Mouse (Mus musculus): ENCODE data around the gene Aldh3b2. TPM values are rescaled to one million over a fixed set of nuclear protein-coding genes. Genes with fewer than 3 reads are reported as not detected.
"Not testable (repeated sequence)": the region's sequence is repeated elsewhere in the genome, so short reads cannot be mapped to it uniquely, and the experiment has no call there.

Gene Aldh3b2
- polyA plus RNA-seq, 1 experiment from 2014 or later: 0.45 TPM

DNA sequence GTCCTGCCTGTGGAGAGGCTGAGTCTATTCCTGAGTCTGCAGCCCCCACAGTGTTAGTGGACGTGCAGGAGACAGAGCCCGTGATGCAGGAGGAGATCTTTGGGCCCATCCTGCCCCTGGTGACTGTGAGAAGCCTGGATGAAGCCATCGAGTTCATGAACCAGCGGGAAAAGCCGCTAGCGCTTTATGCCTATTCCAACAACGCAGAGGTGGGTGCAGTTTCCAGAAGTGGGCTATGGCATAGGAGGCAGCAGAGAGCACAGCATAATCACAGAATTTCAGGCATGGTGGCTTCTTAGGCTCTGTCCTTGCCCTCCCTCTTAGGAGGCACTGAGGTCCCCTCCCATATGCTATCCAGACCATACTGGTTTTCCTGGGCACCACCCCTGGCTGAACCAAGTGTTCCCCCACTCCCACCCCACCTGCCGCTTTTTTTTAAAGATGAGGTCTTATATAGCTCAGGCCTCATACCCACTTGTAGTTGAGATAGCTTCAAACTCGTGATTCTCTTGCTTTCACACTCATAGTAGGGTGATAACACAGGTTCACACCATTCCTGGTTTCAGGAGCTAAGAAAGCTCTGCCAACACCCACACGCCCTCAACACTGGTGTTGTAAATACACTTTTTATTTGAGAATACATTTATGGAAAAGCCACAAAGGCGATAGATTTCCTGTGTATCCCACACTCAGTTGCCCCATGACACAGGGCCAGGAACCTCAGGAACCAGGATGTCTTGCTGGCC, 5.6 kb upstream of the Aldh3b2 start:
- ATAC-seq (ENCODE audit: low read depth) (no peak), DNase-seq (no peak)
- H3K9me3 ChIP-seq (replicated peaks): no peaks in the 10 kb centered on the region
- H3K4me2 ChIP-seq: no peak overlapping the region
- H3K4me1 ChIP-seq (replicated peaks): peaks cover 12% of the 10 kb centered on the region
- H3K27ac ChIP-seq: no peak overlapping the region
- H3K36me3 ChIP-seq: no peaks in the 10 kb centered on the region
- no peak overlapping the region for H3K4me3 ChIP-seq (replicated peaks)
- H3K9ac ChIP-seq: no peak overlapping the region
- H3K27me3 ChIP-seq: 0 out of 2 replicates have a peak, but pooled peaks cover 3% of the 10 kb centered on the region
- 64% methylated on average over 11 of the region's 11 CpGs for WGBS (ENCODE audit: insufficient replicate concordance)

DNA sequence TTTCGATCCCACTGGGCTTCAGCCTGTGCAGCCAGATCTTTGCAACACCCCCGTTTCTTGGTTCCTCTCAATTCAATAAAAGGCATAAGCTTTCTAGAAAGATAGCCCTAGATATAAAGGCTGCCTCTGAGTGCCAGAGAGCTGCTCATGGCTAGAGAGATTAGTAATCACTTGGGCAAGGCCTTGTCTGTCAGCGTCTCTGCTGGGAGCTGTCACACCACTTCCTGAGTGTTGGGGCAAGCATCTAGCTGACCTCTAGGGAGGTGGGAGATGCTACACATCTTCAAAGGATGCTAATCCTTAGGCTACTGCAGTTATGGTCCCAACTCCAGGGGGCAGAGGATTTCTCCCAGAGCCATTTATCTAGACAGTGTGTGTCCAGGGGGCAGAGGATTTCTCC, 4.9 kb upstream of the Aldh3b2 start:
- Histone ChIP-seq H3K4me1 (replicated peaks) (peaks cover 19% of the 10 kb centered on the region), H3K36me3 (no peaks in the 10 kb centered on the region), H3K27me3 (0 out of 2 replicates have a peak, but pooled peaks cover 3% of the 10 kb centered on the region), H3K27ac (no peak overlapping the region), H3K4me2 (no peak overlapping the region), H3K9me3 (replicated peaks) (no peaks in the 10 kb centered on the region), H3K4me3 (replicated peaks) (no peak overlapping the region), H3K9ac (no peak overlapping the region)
- DNase-seq: no peak
- ATAC-seq (ENCODE audit: low read depth): no peak
- 33% methylated on average over 3 of the region's 3 CpGs for WGBS (ENCODE audit: insufficient replicate concordance)

DNA sequence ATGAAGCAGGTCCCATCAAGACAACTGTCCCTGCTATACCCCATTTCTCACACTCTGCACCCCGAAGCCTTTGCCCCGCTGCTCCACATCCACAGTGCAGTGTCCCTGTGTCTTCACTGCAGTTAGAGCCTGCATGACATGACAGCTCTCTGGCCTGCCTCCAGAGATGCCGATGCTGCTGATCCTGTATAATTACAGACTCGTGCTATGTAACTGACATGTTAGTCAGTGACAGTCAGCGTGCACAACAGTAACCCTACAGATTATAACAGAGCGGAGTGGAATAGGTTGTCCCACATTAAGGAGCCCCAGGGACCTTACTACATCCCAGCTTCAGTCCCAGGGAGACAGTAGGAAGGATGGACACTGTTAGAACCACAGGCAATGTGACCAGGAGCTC, 2.5 kb downstream of the Aldh3b2 start:
- WGBS (ENCODE audit: insufficient replicate concordance): 81% methylated on average over 6 of the region's 6 CpGs
- not testable (repeated sequence) for H3K9ac ChIP-seq; ATAC-seq (ENCODE audit: low read depth); H3K4me2 ChIP-seq; H3K27ac ChIP-seq; DNase-seq; H3K9me3 ChIP-seq (replicated peaks); H3K27me3 ChIP-seq; H3K4me3 ChIP-seq (replicated peaks); H3K36me3 ChIP-seq
- H3K4me1 ChIP-seq (replicated peaks): peaks cover 22% of the 10 kb centered on the region

DNA sequence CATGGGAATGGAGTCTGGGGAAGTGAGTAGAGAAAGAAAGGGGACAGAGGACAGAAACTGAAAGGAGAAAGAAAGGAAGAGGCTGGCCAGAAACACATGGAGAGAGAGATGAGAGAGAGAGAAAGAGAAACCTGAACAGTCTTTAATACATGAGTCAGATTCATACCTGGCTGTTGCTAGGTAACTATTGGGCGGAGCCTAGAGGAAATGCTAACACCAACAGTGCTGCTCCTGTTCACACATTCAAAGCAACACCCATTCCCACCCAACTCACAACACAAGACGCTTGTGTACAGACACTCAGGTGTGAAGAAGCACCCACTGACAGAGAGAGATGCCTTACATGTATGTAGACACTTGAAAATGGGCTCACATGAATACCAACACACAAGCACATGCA, 3.7 kb downstream of the Aldh3b2 start:
- 47% methylated on average over 2 of the region's 2 CpGs for WGBS (ENCODE audit: insufficient replicate concordance)
- Histone ChIP-seq H3K27ac (no peak overlapping the region), H3K27me3 (0 out of 2 replicates have a peak, but pooled peaks cover 4% of the 10 kb centered on the region), H3K4me2 (no peak overlapping the region), H3K36me3 (no peaks in the 10 kb centered on the region), H3K4me3 (replicated peaks) (no peak overlapping the region), H3K9me3 (replicated peaks) (no peaks in the 10 kb centered on the region), H3K4me1 (replicated peaks) (peaks cover 22% of the 10 kb centered on the region), H3K9ac (no peak overlapping the region)
- ATAC-seq (ENCODE audit: low read depth): no peak
- DNase-seq: no peak

DNA sequence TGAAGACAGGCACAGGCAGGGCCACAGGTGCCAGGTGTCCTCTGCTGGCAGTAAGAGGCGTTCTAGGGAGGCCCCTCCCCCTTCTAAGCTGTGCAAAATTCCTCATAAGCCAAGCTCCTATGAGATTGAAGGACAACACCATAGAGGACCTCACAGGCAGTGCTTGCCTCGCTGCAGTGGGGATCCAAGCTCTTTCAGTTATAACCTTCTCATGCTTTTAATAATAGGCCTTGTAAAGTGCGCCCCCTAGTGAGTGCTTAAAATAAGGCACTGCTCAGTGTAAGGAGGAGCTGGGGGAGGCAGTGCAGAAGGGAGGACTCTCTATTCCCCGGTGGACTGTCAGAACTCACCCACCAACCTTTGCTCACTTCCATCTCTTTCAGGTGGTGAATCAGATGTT, 8.2 kb downstream of the Aldh3b2 start:
- DNase-seq (peak; percentile 63), ATAC-seq (ENCODE audit: low read depth) (peak; percentile 52)
- no peaks in the 10 kb centered on the region for H3K36me3 ChIP-seq
- no peak overlapping the region for H3K27ac ChIP-seq
- no peak overlapping the region for H3K9ac ChIP-seq
- H3K4me2 ChIP-seq: no peak overlapping the region
- 16% methylated on average over 4 of the region's 4 CpGs for WGBS (ENCODE audit: insufficient replicate concordance)
- no peaks in the 10 kb centered on the region for H3K27me3 ChIP-seq
- H3K4me3 ChIP-seq (replicated peaks): no peak overlapping the region
- no peaks in the 10 kb centered on the region for H3K9me3 ChIP-seq (replicated peaks)
- peaks cover 7% of the 10 kb centered on the region for H3K4me1 ChIP-seq (replicated peaks)

DNA sequence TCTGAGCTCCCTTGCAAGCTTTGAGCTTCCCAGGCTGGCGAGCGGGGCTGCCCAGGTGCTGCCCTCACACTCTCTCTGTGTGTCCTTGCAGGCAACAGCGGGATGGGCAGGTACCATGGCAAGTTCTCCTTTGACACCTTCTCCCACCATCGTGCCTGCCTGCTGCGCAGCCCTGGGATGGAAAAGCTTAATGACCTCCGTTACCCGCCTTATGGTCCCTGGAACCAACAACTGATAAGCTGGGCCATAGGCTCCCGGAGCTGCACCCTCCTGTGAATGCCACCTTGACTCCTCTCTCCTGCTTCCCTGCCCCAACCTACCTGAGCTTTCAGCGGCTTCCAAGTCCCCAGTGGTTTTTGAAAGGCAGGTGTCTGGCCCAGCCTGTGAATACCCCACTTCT, 8.8 kb downstream of the Aldh3b2 start:
- Histone ChIP-seq H3K27me3 (no peaks in the 10 kb centered on the region), H3K4me3 (replicated peaks) (no peak overlapping the region), H3K36me3 (no peaks in the 10 kb centered on the region), H3K9me3 (replicated peaks) (no peaks in the 10 kb centered on the region), H3K4me2 (no peak overlapping the region), H3K27ac (no peak overlapping the region), H3K9ac (no peak overlapping the region), H3K4me1 (replicated peaks) (peaks cover 13% of the 10 kb centered on the region)
- DNase-seq (no peak), ATAC-seq (ENCODE audit: low read depth) (no peak)
- WGBS (ENCODE audit: insufficient replicate concordance): 65% methylated on average over 9 of the region's 9 CpGs

DNA sequence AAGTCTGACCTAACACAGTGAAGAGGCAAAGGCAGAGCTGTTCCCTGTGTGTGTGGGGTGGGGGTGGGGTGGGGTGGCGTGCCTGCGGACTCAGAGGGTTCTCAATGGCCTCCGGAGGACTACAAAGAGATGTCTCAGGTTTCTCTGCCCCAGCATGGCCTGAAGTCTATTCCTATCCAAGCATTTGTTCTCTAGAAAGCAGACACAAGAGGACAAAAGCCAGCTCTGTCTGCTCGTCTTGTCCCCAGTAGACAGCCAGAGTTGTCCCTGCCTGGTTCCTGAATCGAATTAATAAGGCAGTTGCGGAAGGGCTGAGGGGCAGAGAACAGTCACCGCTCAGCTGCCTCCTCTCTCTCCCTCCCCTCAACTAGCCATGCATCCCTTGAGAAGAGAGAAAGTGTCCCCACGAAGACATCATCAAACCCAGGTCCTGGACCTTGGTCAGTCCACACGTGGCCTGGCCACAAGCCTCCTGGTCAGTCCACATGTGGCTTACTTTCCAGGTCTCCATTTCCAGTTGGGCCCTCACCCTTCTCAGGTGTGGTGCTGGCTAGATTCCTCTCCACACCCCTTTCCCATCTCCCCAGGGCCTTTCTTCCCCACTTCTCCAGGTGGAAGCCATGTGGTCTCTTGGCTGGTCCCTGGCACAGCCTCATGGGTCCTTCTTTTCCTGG, 11.5 kb downstream of the Aldh3b2 start:
- Histone ChIP-seq H3K27ac (no peak overlapping the region), H3K36me3 (peaks cover 2% of the 10 kb centered on the region; the same call in 1 of the 2 replicates), H3K27me3 (no peaks in the 10 kb centered on the region), H3K4me1 (replicated peaks) (peaks cover 28% of the 10 kb centered on the region), H3K4me2 (no peak overlapping the region), H3K9ac (no peak overlapping the region), H3K9me3 (replicated peaks) (no peaks in the 10 kb centered on the region), H3K4me3 (replicated peaks) (no peak overlapping the region)
- ATAC-seq (ENCODE audit: low read depth): no peak
- WGBS (ENCODE audit: insufficient replicate concordance): 60% methylated on average over 9 of the region's 9 CpGs
- DNase-seq: no peak

DNA sequence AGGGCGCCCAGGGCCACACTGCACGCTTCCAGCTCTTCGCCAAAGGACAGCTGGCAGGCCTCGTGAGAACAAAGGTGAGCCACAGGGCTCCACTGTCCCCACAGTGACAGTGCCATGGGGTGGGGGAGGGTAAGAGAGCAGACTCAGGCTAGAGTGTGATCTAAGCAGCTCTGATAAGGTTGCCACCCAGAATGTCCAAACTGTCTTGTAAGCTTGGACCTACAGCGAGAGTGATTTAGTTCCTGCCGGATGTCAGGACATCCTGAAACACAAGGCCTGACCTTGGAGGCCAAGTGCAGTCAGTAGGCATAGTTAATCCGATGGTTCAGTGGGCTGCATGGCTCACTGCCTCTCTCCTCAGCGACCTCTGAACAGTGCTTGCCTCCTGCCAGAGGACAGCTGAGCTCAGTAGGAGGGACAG, 13.1 kb downstream of the Aldh3b2 start:
- Histone ChIP-seq H3K27ac (peak overlapping the region; percentile 68), H3K4me2 (no peak overlapping the region), H3K4me3 (replicated peaks) (no peak overlapping the region), H3K4me1 (replicated peaks) (peaks cover 28% of the 10 kb centered on the region), H3K36me3 (peaks cover 4% of the 10 kb centered on the region; the same call in 1 of the 2 replicates), H3K9me3 (replicated peaks) (no peaks in the 10 kb centered on the region), H3K9ac (no peak overlapping the region), H3K27me3 (no peaks in the 10 kb centered on the region)
- DNase-seq: no peak
- WGBS (ENCODE audit: insufficient replicate concordance): 21% methylated on average over 8 of the region's 8 CpGs
- peak; percentile 35 for ATAC-seq (ENCODE audit: low read depth)

DNA sequence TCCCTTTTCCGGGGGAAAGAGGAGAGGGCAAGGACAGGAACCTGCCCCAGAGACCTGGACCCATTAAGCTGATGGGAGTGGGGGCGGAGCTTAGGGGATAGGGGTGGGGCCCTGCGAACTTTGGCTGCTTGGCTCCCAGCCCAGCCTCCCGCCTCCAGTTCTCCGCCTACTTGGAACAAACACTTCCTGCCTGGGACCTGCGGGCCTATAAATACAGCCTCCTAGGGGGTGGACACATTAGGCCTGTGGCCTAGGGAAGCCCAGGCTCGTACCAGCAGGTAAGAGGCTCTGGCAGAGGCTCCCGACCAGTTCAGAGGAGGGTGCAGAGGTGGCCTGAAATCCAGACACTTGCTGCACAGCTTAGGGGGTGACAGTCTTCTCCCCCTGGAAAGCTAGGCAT, 14.2 kb downstream of the Aldh3b2 start, which contains the start of gene Acy3:
Gene Acy3, plus strand, starts transcription at position 237 of the 400 bp plus-strand sequence.
- H3K4me2 ChIP-seq: peak within 1 kb of the TSS; percentile 43
- DNase-seq: peak; percentile 48
- H3K9me3 ChIP-seq (replicated peaks): no peaks in the 10 kb centered on the region
- WGBS (ENCODE audit: insufficient replicate concordance): 13% methylated on average over 8 of the region's 8 CpGs
- H3K27me3 ChIP-seq: no peaks in the 10 kb centered on the region
- H3K27ac ChIP-seq: peak within 1 kb of the TSS; percentile 68
- H3K4me1 ChIP-seq (replicated peaks): peaks cover 28% of the 10 kb centered on the region
- H3K36me3 ChIP-seq: peaks cover 4% of the 10 kb centered on the region; the same call in 1 of the 2 replicates
- peak; percentile 72 for ATAC-seq (ENCODE audit: low read depth)
- peak within 1 kb of the TSS; percentile 2; the same call in 1 of the 2 replicates for H3K4me3 ChIP-seq (replicated peaks)
- H3K9ac ChIP-seq: peak within 1 kb of the TSS; percentile 39

DNA sequence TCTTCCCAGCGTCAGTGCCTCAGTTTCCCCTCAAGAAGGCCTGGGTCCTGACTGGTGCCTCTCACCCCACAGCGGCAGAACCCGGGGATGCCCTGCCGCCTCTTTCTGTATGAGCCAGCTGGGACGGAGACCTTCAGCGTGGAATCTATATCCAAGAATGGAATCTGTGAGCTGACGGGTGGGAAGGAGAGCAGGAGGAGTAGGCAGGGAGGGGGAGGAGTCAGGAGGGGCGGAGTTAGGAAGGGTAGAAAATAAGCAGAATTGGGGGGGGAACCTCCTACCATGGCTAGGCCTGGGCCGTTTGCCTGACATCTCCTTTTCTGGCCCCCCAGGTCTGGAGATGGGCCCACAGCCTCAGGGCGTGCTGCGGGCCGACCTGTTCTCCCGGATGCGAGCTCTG, 15.9 kb downstream of the Aldh3b2 start:
- Histone ChIP-seq H3K27me3 (0 out of 2 replicates have a peak, but pooled peaks cover 4% of the 10 kb centered on the region), H3K9ac (no peak overlapping the region), H3K4me3 (replicated peaks) (no peak overlapping the region), H3K36me3 (peaks cover 4% of the 10 kb centered on the region; the same call in 1 of the 2 replicates), H3K27ac (no peak overlapping the region), H3K4me1 (replicated peaks) (peaks cover 36% of the 10 kb centered on the region), H3K4me2 (no peak overlapping the region), H3K9me3 (replicated peaks) (no peaks in the 10 kb centered on the region)
- DNase-seq (no peak), ATAC-seq (ENCODE audit: low read depth) (no peak)
- 83% methylated on average over 14 of the region's 14 CpGs for WGBS (ENCODE audit: insufficient replicate concordance)

DNA sequence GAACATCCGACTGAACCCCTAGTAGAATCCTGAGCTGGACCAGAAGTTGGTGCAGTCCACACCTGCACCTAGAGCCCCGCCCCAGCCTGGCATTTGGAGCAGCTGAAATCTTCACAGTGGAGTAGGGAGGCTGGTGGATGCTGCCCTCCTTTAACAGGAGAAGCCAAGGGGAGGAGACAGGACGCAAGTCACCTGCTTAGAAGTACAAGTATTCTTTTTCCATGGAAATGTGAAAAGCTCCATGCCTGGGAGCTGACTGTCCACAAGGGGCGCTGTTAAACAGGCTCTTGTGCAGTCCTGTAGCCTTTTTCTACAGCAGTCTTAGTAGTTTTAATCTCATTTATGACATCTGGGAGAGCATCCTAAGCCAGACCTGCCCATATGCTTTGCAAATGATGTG, 16.6 kb downstream of the Aldh3b2 start:
- WGBS (ENCODE audit: insufficient replicate concordance): 73% methylated on average over 4 of the region's 4 CpGs
- DNase-seq (no peak), ATAC-seq (ENCODE audit: low read depth) (no peak)
- Histone ChIP-seq H3K27me3 (0 out of 2 replicates have a peak, but pooled peaks cover 4% of the 10 kb centered on the region), H3K9me3 (replicated peaks) (no peaks in the 10 kb centered on the region), H3K4me1 (replicated peaks) (peaks cover 36% of the 10 kb centered on the region), H3K27ac (no peak overlapping the region), H3K36me3 (peaks cover 4% of the 10 kb centered on the region; the same call in 1 of the 2 replicates), H3K9ac (no peak overlapping the region), H3K4me3 (replicated peaks) (no peak overlapping the region), H3K4me2 (no peak overlapping the region)
